Mouse (Mus musculus) frontal cortex, postnatal 14 days (tissue): Measurements from ENCODE around the gene Zfp598.
A peak's percentile ranks its signal among the peaks of the same experiment; 100 is the strongest.

Experiments used
- DNase-seq, 2 experiments: peaks; one replicate each; pipeline ENCODE4 v3.0.0; 2022; ENCODE audit warnings: low spot score in 2 of 2

Gene Zfp598

DNA sequence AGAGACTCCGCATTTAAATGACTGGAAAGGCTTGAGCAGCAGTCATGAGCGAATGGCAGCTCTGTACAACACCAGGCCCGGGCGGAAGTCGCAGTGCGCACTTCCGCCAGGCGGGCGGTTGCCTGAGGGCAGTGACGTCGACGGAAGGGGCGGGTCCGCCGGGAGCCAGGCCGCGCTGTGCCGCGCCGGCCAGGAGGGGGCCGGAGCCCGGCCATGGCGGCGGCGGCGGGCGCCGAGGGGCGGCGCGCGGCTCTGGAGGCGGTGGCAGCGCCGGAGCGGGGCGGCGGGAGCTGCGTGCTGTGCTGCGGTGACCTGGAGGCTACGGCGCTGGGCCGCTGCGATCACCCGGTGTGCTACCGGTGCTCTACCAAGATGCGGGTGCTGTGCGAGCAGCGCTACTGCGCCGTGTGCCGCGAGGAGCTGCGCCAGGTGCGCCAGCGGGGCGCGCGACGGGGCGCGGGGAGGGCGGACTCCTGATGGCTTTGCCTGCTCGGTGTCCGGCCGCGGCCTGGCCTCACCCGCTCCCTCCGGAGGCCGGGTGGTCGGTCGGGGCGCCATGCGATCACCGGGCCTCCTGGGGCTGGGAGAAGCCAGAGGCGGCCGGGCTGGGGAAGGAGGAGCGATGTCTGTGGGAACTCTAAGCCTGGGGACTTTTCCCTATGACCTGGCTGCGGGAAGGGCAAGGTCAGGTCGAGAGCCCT lies at the start of gene Zfp598:
Zfp598 (plus strand) TSS at position 143 of the 701 bp plus-strand sequence.
- DNase-seq, result peak; percentile 85 to 89

DNA sequence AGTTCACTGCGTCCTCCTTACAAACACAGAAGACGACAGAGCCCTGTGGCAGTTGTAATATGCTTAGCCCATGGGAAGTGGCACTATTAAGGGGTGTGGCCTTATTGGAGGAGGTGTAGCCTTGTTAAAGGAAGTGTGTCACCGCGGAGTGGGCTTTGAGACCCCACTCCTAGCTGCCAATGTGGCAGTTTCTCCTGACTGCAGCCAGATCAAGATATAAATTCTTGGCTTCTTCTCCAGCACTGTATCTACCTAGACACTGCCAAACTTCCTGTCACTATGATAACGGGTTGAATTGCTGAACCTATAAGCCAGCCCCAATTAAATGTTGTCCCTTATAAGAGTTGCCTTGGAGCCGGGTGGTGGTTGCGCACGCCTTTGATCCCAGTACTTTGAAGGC lies 44.0 kb upstream of the Zfp598 start:
- DNase-seq, result no peak

DNA sequence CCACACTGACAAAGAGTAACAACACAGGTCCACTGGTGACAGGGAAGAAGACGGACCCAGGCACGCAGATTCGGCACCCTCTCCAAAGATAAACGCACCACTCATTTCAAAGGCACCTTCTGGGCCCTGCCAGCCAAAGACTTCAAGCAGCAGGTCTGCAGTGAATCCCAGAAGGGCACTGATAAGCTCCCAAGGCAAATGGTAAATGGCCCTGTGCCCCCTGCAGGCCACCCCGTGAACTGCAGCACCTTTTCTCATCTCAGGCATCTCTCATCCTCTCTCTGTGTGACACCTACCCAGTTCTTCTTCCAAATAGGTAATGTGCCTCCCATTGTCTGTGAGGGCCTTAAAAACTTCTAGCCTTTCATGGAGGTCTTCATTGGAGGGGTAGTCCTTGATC lies 40.8 kb upstream of the Zfp598 start:
- peak; percentile 47 to 65 for DNase-seq

DNA sequence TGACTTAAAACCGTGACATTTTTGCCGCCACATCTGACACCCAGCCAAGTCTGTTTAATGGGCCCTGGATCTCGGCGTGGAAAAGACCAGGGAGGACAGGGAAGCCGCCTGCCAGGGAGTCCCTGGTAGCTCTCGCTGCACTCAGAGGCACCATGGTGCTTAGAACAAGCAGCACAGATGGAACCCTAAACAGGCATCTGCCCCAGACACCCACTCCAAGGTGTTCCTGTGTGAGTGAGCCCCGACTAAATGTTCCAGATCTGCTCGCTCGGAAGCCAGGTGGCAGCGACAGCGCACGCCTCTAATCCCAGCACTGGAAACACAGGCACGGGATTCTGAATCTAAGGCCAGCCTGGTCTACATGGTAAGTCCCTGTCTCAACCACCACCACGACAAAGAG lies 39.4 kb upstream of the Zfp598 start:
- DNase-seq, result no peak

DNA sequence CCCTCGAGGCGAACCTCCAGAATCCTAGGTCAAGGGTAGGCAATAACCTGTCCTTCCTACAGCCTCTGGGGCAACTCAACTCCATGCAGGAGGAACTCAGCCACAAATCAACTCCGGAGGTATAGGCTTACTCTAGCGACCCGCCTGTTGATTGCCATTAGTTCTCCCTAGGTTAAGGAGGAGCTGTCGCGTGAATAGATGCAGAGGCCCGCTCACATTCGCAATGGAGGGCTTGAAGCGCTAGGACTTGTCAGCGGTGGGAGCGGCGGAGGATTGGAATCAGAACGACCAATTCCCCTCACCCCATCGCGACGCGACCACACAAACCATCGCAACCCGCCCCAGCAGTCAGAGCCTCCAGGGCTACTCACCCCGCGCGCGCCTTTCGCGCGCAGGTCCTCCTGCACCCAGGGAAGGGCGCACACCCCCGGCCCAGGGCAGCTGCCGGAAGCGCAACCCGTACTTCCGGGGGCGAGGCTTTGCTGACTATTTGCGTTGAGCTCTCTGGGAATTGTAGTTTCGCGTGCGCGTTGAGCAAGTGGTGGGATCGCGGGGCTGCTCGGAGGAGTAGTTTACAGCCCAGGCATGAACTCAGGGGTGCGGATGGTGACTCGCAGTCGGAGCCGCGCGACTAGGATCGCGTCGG lies 37.2 kb upstream of the Zfp598 start, which contains the start of the genes Tsc2 and Nthl1:
Tsc2 (minus strand) TSS at position 464 of the 646 bp plus-strand sequence.
Nthl1 (plus strand) TSS at position 514 of the 646 bp plus-strand sequence.
- DNase-seq, result peak; percentile 62 to 75

DNA sequence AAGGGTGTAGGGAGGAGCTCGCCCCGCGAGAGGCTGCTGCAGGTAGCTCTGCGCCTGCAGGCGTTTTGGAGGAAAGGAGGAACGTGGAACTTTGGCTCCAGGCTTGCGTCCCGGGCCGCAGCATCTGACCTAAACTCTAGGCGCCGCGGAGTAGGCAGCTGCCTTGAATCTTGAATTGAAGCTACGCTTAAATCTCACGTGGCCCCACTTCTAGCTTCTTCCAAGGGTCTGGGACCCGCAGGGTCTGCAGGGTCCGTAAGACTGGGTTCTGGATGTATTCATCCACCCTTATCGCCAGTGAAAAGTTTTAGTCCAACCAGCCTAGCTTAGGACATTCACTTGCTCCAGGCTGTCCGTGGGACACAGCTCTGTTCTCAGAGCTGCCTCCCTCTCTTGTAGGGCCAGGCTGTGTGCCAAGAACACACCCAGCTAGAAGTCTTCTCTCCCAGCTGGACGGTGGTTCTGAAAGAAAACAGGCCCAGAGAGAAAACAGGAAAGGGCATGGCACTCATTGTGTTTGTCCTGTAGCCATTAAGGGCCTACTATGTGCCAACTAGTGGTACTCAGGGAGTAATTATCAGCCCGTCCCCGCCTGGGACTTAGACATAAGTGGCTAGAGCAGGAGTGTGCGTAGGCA lies 36.6 kb upstream of the Zfp598 start:
- no peak for DNase-seq

DNA sequence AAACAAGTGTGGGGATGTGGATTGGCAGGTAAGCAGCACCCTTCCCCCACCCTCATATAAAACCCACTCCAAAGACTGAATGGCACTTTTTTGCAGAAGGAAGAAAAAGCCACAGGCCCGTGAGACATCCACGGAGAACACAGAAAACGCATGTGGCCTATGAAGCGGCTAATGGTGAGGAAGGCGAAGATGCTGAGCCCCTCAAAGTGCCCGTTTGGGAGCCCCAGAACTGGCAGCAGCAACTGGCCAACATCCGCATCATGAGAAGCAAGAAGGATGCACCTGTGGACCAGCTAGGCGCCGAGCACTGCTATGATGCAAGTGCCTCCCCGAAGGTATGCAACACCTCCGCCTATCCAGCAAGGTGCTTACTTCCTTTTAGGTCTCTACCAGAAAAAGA lies 35.7 kb upstream of the Zfp598 start:
- no peak for DNase-seq

DNA sequence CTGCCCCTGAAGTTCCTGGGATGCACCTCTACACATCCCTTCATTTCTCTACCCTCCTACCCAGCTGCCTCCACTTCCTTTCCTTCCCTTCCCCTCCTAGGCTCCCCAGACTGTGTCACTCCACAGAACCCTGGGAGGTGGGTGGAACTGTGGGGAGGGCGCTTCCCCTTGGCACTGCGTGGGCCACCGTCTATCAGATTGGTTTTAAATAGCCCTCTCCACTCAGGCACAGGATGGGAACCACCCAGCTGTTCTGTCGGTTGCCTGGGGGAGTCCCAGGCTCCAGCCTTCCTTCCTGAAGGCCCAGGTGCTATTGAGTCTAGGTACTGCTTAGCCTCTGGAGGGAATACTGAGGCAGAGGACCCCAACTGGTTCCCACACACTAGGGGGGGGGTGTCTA lies 34.5 kb upstream of the Zfp598 start:
- DNase-seq, result no peak

DNA sequence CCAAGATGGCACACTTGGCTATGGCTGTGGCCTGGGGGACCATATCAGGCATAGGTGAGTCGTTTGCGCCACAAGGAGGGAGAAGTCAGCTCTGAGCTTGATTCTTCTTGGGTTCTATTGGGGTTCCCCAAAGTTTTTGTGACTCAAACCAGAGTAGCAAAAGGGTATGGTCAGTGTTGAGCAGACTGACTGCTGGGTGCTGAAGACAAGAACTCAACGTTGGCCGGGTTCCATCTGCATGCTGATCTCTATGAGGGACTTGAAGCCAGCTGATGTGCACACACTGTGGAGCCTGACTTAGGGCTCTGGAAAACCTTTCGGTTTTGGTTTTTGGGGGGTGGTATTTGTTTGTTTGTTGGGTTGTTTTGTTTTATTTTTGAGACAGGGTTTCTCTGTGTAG lies 33.8 kb upstream of the Zfp598 start:
- DNase-seq, result no peak

DNA sequence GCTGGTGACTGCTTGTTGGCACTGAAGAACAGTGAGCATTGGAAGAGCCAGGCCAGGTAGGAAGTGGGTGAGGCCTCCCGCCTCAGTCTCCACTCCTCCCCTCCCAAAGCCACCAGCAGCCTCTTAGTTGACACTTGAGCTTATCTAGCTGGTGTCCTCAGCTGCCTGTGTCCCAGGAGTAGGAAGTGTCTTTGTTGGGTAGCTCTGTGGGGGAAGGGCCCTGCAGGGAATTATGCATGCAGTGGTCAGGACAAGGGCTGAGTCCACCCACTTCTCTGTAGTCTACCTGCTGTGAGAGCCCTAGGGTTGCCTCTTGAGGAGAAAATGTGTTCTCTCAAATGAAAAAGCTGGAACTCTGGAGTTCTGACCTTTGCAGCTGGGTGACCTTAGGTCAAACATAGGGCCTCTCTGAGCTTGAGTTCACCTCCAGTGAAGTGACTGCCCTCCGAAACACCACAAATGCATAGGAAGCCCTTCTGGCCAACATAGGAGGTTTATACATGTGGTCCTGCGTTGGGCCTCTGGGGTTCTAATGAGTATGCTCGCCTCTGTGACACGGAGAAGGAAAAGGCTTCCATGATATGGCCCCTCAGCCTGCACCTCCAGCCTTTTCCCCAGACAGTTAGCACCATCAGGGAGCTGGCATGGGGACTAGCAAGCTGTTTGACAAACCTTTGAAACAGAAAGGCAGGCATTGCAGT lies 32.6 kb upstream of the Zfp598 start:
- no peak for DNase-seq

DNA sequence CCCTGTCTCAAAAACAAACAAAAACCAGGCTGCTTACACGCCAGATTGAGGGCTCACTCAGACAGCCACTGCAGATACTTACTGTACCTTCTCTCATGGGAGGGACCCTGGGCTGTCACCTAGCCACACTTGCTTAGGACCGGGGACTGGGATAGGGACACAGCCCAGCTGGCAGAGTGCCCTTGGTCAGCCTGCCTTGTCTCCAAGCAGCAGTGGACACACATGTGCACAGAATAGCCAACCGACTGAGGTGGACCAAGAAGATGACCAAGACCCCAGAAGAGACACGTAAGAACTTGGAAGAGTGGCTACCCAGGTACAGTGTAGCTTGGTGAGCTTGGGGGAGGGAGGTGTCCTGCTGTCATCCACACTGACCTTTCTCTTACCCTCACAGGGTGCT lies 31.3 kb upstream of the Zfp598 start:
- DNase-seq, result no peak

DNA sequence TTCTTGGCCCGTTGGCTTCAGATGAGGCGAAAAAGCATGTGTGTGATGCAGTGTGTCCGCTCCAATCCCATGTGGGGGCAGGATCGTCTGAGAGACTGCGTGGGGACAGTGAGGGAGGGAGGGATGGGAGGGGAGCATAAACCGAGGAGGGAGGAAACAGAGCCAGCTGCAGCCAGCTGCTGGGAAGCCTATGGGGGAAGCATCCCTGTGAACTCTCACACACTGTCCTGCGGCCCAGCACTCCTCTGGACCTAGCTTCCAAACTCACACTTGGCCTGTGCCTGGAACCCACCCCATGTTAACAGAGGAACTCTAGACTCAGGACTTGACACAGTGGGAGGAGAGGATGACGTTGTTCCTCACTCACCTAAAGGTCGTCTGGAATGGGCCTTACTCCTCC lies 30.6 kb upstream of the Zfp598 start:
- no peak for DNase-seq

DNA sequence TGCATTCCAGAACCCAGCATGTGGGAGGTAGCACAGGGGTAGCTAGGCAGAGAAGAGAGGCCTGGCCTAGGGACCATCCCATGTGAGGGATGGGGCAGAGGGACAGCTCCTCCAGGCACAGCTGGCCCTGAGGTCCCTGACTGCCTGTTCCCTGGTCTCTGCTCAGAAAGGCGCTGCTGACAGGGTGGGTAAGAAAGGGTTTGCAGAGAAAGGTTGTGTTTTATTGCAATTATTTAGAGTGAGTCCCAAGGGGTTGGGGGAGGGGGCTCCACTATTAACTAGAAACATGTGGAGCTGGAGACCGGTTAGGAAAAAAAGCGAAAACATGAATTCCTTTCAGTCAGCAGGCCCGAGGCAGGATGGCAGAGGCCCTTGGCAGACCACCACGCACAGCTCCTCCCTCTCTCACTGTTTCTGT lies 29.9 kb upstream of the Zfp598 start:
- DNase-seq, result no peak

DNA sequence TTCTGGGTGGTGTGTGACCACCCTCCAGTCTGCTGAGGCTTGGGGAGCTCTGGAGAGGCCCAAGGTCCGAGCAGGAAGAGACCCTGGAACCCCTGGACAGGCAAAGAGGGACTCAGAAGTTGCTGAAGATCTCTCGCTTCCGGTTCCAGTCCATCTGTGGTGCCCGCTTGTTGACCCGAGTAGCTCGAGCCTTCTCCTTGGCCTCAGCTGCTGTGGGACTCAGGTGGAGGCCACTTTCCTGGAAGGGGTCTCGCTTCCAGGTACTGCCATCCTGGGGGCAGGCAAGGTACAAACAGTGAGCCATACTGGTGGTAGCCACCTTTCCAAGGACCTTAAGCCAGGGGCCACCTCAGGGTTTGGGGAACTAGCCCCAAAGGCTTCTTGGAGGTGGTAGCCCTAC lies 29.4 kb upstream of the Zfp598 start:
- no peak for DNase-seq

DNA sequence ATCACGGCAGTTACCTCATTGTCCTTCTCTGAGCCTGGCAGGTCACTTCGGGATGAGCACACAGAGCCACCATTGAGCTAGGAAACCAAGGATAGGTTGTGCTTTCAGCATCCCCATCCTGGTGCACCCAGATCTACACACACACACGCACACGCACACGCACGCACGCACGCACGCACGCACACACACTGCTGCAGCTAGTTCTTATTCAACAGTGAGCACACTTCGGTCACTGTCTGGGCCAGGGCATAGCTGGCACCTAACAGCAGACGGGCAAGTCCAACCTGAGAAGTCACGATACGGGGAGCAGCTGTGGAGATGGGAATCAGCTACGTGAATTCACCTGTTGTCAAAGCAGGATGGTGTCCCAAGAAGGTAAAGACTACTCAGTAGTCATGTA lies 28.9 kb upstream of the Zfp598 start:
- DNase-seq, result no peak

DNA sequence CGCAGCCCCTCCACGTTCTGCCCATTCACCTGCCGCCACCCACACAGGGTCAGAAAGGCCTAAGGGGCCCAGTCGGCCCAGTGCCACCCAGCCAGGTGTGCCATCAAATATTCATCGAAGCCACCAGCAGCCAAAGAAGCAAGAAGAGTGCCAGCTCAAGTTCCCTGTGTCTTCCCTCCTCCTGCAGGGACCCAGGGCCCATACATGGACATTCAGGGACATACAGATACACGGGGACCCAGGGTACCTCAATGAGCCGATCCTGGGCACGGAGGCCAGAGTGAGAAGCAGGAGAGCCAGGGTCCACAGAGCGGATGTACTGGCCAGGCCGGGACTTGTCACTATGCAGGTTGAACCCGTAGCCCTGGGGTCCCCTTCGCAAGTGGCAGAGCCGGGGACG lies 27.5 kb upstream of the Zfp598 start:
- no peak for DNase-seq

DNA sequence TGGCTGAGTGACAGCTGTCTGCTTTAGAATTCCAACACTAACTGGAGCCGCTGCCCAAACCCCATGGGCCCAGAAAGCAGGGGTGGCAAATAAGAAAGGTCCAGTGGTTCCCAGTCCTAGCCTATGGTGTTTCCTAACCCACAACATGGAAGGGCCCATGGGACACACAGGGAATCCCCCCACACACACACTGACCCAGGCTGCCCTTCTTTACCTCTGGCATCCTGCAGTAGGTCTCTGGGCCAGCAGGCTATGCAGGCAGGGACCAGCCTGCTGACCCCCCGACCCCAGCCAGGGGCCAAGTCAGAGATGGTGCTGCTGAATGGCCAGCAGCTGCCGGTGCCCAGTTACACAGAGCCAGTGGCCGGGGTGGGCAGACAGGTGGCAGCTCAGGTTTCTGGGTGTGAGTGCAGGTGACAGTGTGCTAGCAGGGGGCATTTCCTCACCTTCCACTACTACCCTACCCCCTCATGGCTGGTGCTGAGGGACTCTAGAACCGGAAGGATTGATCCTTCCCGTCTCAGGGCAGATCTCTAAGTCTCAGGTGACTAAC lies 26.6 kb upstream of the Zfp598 start:
- DNase-seq, result no peak

DNA sequence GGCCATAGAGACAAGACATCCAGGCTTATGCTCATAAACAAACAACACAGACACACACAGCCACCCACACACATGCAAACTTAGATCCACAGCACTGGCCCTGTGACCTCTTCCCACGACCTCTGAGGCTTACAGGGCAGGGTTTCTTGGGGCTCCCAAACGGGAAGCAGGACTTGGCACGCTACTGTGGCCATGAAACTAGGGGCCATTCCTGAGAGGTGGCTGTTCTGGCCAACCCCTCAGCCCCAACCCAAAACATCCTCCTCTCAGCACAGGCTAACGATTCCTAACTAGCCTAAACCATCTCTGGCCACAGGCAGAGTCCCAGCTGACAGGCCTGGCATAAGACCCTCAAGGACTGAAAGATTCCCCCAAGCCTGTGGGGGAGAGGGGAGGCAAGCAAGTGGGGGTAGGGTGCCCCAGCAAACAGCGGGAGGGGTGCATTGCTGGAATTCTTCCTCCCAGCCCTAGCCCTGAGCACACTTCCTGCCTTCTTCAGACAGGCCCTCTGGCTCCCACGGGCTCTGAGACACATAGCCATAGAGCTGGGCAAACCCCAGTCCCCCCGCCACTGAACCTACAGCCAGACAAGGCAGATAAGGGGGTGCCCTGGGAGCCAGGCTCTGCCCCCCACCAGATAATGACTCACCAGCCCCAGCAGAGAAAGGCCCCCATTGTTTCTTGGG lies 25.3 kb upstream of the Zfp598 start:
- no peak for DNase-seq

DNA sequence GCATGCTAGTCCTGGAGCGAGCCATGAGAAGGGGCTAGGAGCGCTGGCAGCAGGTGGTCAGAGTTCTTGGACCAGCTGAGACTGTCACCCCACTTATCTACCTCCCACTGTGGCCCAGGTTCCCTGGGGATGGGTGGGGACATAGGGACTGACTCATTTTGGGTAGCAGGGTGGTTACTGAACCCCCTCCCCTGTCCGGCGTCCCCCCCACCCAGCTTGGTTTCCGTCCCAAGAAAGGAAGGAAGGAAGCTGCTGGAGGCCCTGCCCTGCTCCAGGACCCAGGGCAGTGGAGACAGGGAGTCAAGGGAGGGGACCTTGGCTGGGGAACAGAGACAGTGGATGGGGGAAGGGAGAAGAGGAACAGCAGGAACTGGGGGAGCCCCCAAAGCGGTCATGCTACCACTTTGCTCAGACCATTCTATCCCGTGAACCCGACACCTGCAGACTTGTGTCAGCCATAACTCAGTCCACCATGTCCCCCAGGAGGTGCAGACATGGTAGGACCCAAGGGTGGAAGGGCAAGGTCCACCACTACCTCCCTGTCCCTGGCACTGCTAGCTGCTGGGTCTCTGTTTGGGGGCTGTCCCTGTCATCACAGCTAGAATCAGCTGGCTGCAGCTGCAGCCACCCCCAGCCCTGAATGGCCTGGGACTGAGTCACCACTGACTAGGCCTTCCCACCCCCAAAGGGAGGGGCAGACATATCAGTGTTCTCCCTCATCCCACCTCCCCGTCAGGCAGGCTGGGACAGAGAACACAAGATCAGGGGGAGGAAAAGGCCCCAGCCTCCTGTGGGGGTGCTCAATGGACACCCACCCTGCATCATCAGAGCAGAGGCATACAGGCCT lies 24.4 kb upstream of the Zfp598 start:
- DNase-seq, result no peak

DNA sequence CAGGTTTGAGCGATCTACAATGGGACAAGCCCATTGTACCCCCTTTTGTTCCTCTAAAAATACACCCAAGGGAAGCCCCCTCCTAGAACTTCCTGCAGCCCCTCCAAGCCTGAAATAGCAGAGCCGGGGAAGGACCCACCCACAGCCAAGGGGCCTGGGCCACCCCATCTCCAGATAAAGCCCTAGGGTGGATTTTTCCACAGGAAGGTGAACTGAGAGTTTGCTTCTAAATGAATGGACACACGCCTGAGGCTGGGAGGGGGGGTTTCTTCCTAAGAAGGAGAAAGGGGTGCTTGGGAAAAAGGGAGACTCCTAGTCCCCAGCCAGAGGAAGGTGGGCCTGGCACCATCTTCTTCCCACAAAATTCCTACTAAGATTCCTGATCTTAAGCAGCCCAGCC lies 23.6 kb upstream of the Zfp598 start:
- DNase-seq, result no peak

DNA sequence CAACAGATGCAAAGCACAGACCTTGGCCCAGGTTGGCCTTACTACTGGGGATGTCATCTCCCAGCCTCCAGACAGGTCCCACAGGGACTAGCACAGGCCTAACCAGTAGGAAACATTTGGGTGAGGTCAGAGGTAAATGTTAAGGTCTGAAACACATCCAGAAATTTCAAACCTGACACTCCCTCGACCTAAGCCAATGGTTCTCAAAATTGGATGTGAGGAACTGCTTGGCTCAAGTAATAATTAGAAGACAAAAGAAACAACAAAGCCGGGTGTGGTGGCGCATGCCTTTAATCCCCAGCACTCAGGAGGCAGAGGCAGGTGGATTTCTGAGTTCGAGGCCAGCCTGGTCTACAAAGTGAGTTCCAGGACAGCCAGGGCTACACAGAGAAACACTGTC lies 23.1 kb upstream of the Zfp598 start:
- DNase-seq, result no peak
